Mouse (Mus musculus) neural tube, embryonic 13.5 days (tissue): ENCODE measurements around the gene Tbx15. TPM values are rescaled to one million over a fixed set of nuclear protein-coding genes. Genes with fewer than 3 reads are reported as not detected.
"Not testable (repeated sequence)": the region's sequence is repeated elsewhere in the genome, so short reads cannot be mapped to it uniquely, and the experiment has no call there.

Experiments used
- ATAC-seq: fragments of 200-750 bp; cut with Nextera tagmentation; 2 replicates; pipeline ENCODE4 v1.8.0; 2017; ENCODE audit warnings: low read depth, mild to moderate bottlenecking, moderate TSS enrichment, moderate library complexity
- H3K27ac ChIP-seq: fragments of 300-500 bp; sonication (generic); replicated peaks from 2 replicates; pipeline ENCODE4 v1.5.1; 2015; ENCODE audit warnings: moderate library complexity, mild to moderate bottlenecking, inconsistent platforms
- H3K27me3 ChIP-seq: fragments of 300-500 bp; sonication (generic); 2 replicates; pipeline ENCODE4 v1.6.1; 2015; ENCODE audit warnings: mild to moderate bottlenecking, inconsistent platforms
- H3K36me3 ChIP-seq: fragments of 300-500 bp; sonication (generic); 2 replicates; pipeline ENCODE4 v1.6.1; 2015; ENCODE audit warnings: mild to moderate bottlenecking, inconsistent platforms
- H3K4me1 ChIP-seq: fragments of 300-500 bp; sonication (generic); replicated peaks from 2 replicates; pipeline ENCODE4 v1.6.1; 2015; ENCODE audit warnings: inconsistent platforms
- H3K4me2 ChIP-seq: fragments of 300-500 bp; sonication (generic); 2 replicates; pipeline ENCODE4 v1.6.1; 2015; ENCODE audit warnings: inconsistent platforms, mild to moderate bottlenecking, moderate library complexity
- H3K4me3 ChIP-seq: fragments of 300-500 bp; sonication (generic); 2 replicates; pipeline ENCODE4 v1.5.1; 2015; ENCODE audit warnings: mild to moderate bottlenecking, inconsistent platforms
- H3K9ac ChIP-seq: fragments of 300-500 bp; sonication (generic); 2 replicates; pipeline ENCODE4 v1.6.1; 2015; ENCODE audit warnings: moderate library complexity, mild to moderate bottlenecking, inconsistent platforms
- H3K9me3 ChIP-seq: fragments of 300-500 bp; sonication (generic); 2 replicates; pipeline ENCODE4 v1.6.1; 2016; ENCODE audit warnings: inconsistent platforms
- WGBS: fragments of 180-500 bp; shearing (Covaris S2); methylation state at CpG from one replicate; pipeline ENCODE4 v1.1.7; 2015; 5-methylcytosine and 5-hydroxymethylcytosine counted together
- polyA plus RNA-seq: library from polyadenylated mRNA; unstranded; fragments of >200 nt; fragmentation: Nextera tagmentation; extraction: Ambion mirVana; gene quantifications from 2 replicates; pipeline ENCODE4 v1.2.1, GENCODE M21; 2015

The Tbx15 gene
- polyA plus RNA-seq, 1 experiment from 2014 or later: 0.32 TPM

- Histone ChIP-seq H3K4me3 (no peak overlapping the region), H3K4me2 (no peak overlapping the region), H3K36me3 (no peaks in the 10 kb centered on the region), H3K27ac (no peak overlapping the region), H3K27me3 (no peaks in the 10 kb centered on the region), H3K4me1 (no peaks in the 10 kb centered on the region; the same call in 1 of the 2 replicates), H3K9ac (no peak overlapping the region), H3K9me3 (no peaks in the 10 kb centered on the region)
- 73% methylated on average over 3 of the region's 3 CpGs for WGBS
- no peak for ATAC-seq
Observed at GRCm38 (mm10) chr3:99292531-99292931, 52.4 kb downstream of the Tbx15 start.

DNA sequence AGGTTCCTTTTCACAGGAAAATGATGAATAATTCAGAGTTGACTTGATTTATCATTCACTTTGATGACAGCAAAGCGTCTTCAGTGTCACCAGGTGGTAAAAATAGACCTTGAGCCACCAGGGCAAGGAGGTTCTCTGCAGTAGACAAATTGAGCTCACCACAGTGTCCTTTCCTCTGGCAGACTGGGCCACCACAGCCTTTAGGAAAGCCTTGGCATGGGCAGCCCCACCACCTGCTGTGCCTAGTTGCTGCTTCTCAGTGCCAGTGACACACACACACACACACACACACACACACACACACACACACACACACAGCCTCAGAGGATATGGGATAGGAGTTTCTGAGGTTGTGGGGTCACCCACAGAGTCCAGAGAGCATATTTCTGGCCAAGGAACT is 54.0 kb downstream of the Tbx15 start:
- H3K9ac ChIP-seq, ATAC-seq, H3K4me1 ChIP-seq, H3K9me3 ChIP-seq, H3K27me3 ChIP-seq, H3K4me2 ChIP-seq, H3K36me3 ChIP-seq, H3K27ac ChIP-seq, H3K4me3 ChIP-seq: not testable (repeated sequence)
- WGBS: 78% methylated on average over 1 of the region's 1 CpGs

DNA sequence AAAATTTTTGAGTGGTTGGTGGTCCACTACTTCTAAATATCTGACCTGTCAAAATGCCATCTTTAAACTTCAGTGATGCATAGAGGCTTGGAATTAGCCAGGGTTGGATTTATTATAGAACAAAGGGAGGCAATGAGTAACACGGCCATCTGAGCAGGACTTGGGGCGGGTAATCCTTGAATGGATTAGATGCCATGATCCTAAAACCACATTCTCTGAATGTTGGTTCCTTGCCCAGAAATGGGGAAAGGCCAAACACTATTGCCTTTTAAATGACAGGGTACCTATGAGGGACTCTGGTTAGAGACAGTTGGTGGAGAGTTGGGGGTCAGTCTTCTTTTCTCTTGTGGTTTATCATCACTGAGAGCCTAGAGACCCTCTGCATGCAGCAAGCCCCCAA is 55.1 kb downstream of the Tbx15 start:
- Histone ChIP-seq H3K36me3 (no peaks in the 10 kb centered on the region), H3K9ac (no peak overlapping the region), H3K9me3 (no peaks in the 10 kb centered on the region), H3K4me1 (no peaks in the 10 kb centered on the region; the same call in 1 of the 2 replicates), H3K4me3 (no peak overlapping the region), H3K27me3 (no peaks in the 10 kb centered on the region), H3K27ac (no peak overlapping the region), H3K4me2 (no peak overlapping the region)
- no peak for ATAC-seq
- 86% methylated on average over 2 of the region's 2 CpGs for WGBS

DNA sequence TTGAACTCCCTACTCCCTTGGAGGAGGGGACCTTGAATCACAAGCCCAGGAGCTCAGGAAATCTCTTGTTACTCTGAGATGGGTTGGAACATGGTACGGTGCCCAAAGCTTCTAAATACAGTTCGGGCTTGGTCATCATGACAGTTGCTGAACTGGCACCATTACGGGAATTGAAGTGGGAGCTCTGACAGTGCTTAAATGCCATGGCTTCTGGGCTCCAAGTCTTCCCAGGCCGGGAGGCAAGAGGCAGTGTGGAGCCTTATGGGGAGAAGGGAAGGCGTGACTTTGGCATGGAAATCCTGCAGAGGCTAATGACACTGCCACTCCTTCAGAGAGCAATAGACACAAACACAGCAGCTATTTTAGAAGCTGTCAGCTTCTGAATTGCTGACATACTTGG is 56.0 kb downstream of the Tbx15 start:
- Histone ChIP-seq H3K4me1 (no peaks in the 10 kb centered on the region), H3K27me3 (no peaks in the 10 kb centered on the region), H3K9me3 (no peaks in the 10 kb centered on the region), H3K27ac (no peak overlapping the region), H3K4me3 (no peak overlapping the region), H3K36me3 (no peaks in the 10 kb centered on the region), H3K9ac (no peak overlapping the region), H3K4me2 (no peak overlapping the region)
- no peak for ATAC-seq
- WGBS: 79% methylated on average over 5 of the region's 5 CpGs

DNA sequence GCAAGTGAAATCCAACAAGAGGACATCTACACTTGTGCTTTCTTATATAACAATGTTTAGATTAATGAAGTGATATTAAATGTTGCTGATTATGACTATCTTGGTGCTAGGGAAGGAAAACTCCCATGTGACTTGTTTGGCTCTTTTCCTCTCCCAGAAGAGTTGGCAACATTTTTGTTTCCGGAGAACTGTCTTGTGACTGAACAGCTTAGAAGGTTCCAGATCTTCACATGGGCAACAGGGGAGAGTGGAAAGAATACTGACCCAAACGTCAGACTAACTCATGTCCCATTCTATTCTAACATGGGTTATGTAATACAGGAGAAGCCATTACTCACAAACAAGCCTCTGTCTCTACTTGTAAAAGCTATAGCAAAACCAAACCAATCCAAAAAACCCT is 60.7 kb downstream of the Tbx15 start:
- WGBS: 91% methylated on average over 2 of the region's 2 CpGs
- H3K27me3 ChIP-seq: no peaks in the 10 kb centered on the region
- H3K4me1 ChIP-seq: no peaks in the 10 kb centered on the region
- no peak overlapping the region for H3K4me3 ChIP-seq
- H3K9ac ChIP-seq: no peak overlapping the region
- no peaks in the 10 kb centered on the region for H3K9me3 ChIP-seq
- H3K4me2 ChIP-seq: no peak overlapping the region
- H3K27ac ChIP-seq: no peak overlapping the region
- no peak for ATAC-seq
- no peaks in the 10 kb centered on the region for H3K36me3 ChIP-seq

GRCm38 (mm10) chr3:99310877-99311276 is 70.7 kb downstream of the Tbx15 start:
- H3K27ac ChIP-seq: no peak overlapping the region
- H3K4me2 ChIP-seq: no peak overlapping the region
- no peaks in the 10 kb centered on the region for H3K36me3 ChIP-seq
- H3K9ac ChIP-seq: no peak overlapping the region
- H3K4me3 ChIP-seq: no peak overlapping the region
- H3K27me3 ChIP-seq: no peaks in the 10 kb centered on the region
- no peak for ATAC-seq
- H3K9me3 ChIP-seq: no peaks in the 10 kb centered on the region
- H3K4me1 ChIP-seq: no peaks in the 10 kb centered on the region
- WGBS: 69% methylated on average over 2 of the region's 2 CpGs

DNA sequence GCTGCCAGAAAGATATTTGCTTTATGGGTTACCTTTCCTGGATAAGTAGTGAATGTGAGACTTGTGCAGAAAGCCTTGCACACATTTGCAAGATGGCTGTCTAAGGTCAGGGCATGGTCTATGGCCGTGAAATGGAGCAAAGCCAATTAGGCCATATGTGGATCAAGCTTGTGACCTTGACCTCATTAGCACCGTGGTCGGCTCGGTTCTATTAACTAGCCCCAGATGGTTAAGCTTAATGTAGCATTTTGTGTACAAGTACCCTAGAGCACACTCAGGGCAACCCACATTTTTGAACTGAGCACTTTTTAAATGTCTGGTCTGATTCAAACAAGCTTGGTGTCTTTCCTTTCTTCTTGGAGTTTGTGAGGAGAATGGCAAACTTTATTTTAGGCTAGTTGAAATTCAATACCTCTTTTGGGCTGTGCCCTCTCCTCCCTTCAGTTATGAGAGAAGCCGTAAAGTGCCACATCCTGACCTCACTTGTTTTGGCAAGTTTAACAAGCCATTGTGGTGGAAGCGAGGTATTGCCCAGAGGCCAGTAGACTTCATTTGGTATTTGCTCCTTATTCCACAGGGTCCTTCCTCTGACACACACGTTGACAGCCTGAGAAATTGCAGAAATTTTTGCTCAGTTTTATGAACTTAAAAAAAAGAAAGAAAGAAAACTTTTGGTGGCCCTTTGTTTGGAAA is 71.9 kb downstream of the Tbx15 start:
- H3K9ac ChIP-seq: no peak overlapping the region

GRCm38 (mm10) chr3:99322345-99322744 is 82.2 kb downstream of the Tbx15 start:
- no peak overlapping the region for H3K27ac ChIP-seq
- H3K4me1 ChIP-seq: no peaks in the 10 kb centered on the region
- no peak overlapping the region for H3K4me2 ChIP-seq
- WGBS: 90% methylated on average over 2 of the region's 2 CpGs
- H3K27me3 ChIP-seq: no peaks in the 10 kb centered on the region
- ATAC-seq: no peak
- H3K36me3 ChIP-seq: no peaks in the 10 kb centered on the region
- no peak overlapping the region for H3K9ac ChIP-seq
- H3K9me3 ChIP-seq: no peaks in the 10 kb centered on the region
- H3K4me3 ChIP-seq: no peak overlapping the region

More for the DNA sequence above, 71.9 kb downstream of the Tbx15 start:
- Histone ChIP-seq H3K4me1 (no peaks in the 10 kb centered on the region), H3K27ac (no peak overlapping the region), H3K27me3 (no peaks in the 10 kb centered on the region), H3K9me3 (no peaks in the 10 kb centered on the region), H3K36me3 (no peaks in the 10 kb centered on the region), H3K4me3 (no peak overlapping the region), H3K4me2 (no peak overlapping the region)
- 51% methylated on average over 7 of the region's 7 CpGs for WGBS
- no peak for ATAC-seq

GRCm38 (mm10) chr3:99329316-99329715 is 89.1 kb downstream of the Tbx15 start:
- Histone ChIP-seq H3K4me2 (no peak overlapping the region), H3K4me3 (no peak overlapping the region), H3K27ac (no peak overlapping the region), H3K36me3 (no peaks in the 10 kb centered on the region), H3K27me3 (no peaks in the 10 kb centered on the region), H3K9me3 (no peaks in the 10 kb centered on the region), H3K4me1 (no peaks in the 10 kb centered on the region), H3K9ac (no peak overlapping the region)
- 92% methylated on average over 5 of the region's 5 CpGs for WGBS
- no peak for ATAC-seq

DNA sequence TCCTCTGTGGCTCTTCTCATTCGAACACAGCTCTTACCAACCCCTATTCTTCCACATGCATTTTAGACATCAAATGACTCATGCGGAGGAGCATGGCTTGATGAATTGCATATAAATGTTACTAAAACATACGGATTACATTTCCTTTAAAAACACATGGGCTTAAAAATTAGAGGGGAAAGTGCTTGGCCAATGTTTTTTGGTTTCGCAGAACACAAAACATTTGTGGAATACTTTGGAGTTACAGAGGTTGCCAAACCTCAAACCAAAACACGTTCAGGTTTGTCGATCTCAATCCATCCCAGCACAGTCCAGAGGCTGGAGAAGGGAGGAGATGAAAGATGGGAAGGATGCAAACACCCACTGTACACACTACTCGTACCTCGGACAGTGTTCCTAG is 90.9 kb downstream of the Tbx15 start:
- WGBS: 86% methylated on average over 8 of the region's 8 CpGs
- no peak overlapping the region for H3K9ac ChIP-seq
- no peaks in the 10 kb centered on the region for H3K9me3 ChIP-seq

GRCm38 (mm10) chr3:99336866-99337265 is 96.7 kb downstream of the Tbx15 start:
- WGBS: 87% methylated on average over 2 of the region's 2 CpGs
- no peak for ATAC-seq
- H3K4me3 ChIP-seq: no peak overlapping the region

More for the DNA sequence above, 90.9 kb downstream of the Tbx15 start:
- Histone ChIP-seq H3K4me1 (no peaks in the 10 kb centered on the region), H3K27ac (no peak overlapping the region), H3K36me3 (no peaks in the 10 kb centered on the region), H3K4me2 (no peak overlapping the region), H3K27me3 (no peaks in the 10 kb centered on the region), H3K4me3 (no peak overlapping the region)
- ATAC-seq: no peak

GRCm38 (mm10) chr3:99338756-99339155 is 98.6 kb downstream of the Tbx15 start:
- no peak overlapping the region for H3K27ac ChIP-seq
- ATAC-seq: no peak

More at GRCm38 (mm10) chr3:99336866-99337265, 96.7 kb downstream of the Tbx15 start:
- Histone ChIP-seq H3K27me3 (no peaks in the 10 kb centered on the region), H3K27ac (no peak overlapping the region), H3K36me3 (no peaks in the 10 kb centered on the region), H3K9me3 (no peaks in the 10 kb centered on the region), H3K9ac (no peak overlapping the region), H3K4me1 (no peaks in the 10 kb centered on the region), H3K4me2 (no peak overlapping the region)

GRCm38 (mm10) chr3:99340021-99340420 is 99.8 kb downstream of the Tbx15 start:
- H3K9ac ChIP-seq: no peak overlapping the region
- no peaks in the 10 kb centered on the region for H3K27me3 ChIP-seq
- no peak overlapping the region for H3K27ac ChIP-seq
- no peaks in the 10 kb centered on the region for H3K36me3 ChIP-seq
- no peak overlapping the region for H3K4me3 ChIP-seq
- ATAC-seq: no peak
- 94% methylated on average over 3 of the region's 3 CpGs for WGBS
- no peaks in the 10 kb centered on the region for H3K4me1 ChIP-seq
- H3K9me3 ChIP-seq: no peaks in the 10 kb centered on the region
- no peak overlapping the region for H3K4me2 ChIP-seq

More at GRCm38 (mm10) chr3:99338756-99339155, 98.6 kb downstream of the Tbx15 start:
- Histone ChIP-seq H3K4me2 (no peak overlapping the region), H3K36me3 (no peaks in the 10 kb centered on the region), H3K4me3 (no peak overlapping the region), H3K27me3 (no peaks in the 10 kb centered on the region), H3K9me3 (no peaks in the 10 kb centered on the region), H3K4me1 (no peaks in the 10 kb centered on the region), H3K9ac (no peak overlapping the region)
- WGBS: 88% methylated on average over 1 of the region's 1 CpGs
